Mouse (Mus musculus) liver, embryonic 15.5 days (tissue): ENCODE results near the gene Ttll9. TPM values are rescaled to one million over a fixed set of nuclear protein-coding genes. Genes with fewer than 3 reads are reported as not detected.

ENCODE experiments used
- ATAC-seq: fragments of 200-750 bp; cut with Nextera tagmentation; 2 replicates; pipeline ENCODE4 v1.8.0; 2017; ENCODE audit warnings: moderate number of reproducible peaks, mild to moderate bottlenecking, moderate library complexity; ENCODE audit not compliant: insufficient read depth
- H3K27ac ChIP-seq: fragments of 300-500 bp; sonication (generic); replicated peaks from 2 replicates; pipeline ENCODE4 v1.5.1; 2015; ENCODE audit warnings: mild to moderate bottlenecking, inconsistent platforms
- H3K27me3 ChIP-seq: fragments of 300-500 bp; sonication (generic); 2 replicates; pipeline ENCODE4 v1.6.1; 2015; ENCODE audit warnings: mild to moderate bottlenecking, inconsistent platforms
- H3K36me3 ChIP-seq: fragments of 300-500 bp; sonication (generic); replicated peaks from 2 replicates; pipeline ENCODE4 v1.6.1; 2015; ENCODE audit warnings: moderate library complexity, mild to moderate bottlenecking, inconsistent platforms
- H3K4me1 ChIP-seq: fragments of 300-500 bp; sonication (generic); replicated peaks from 2 replicates; pipeline ENCODE4 v1.6.1; 2015; ENCODE audit warnings: inconsistent platforms
- H3K4me2 ChIP-seq: fragments of 300-500 bp; sonication (generic); 2 replicates; pipeline ENCODE4 v1.6.1; 2015; ENCODE audit warnings: moderate library complexity, mild to moderate bottlenecking, inconsistent platforms
- H3K4me3 ChIP-seq: fragments of 300-500 bp; sonication (generic); replicated peaks from 2 replicates; pipeline ENCODE4 v1.5.1; 2015; ENCODE audit warnings: mild to moderate bottlenecking, inconsistent platforms
- H3K9ac ChIP-seq: fragments of 300-500 bp; sonication (generic); 2 replicates; pipeline ENCODE4 v1.6.1; 2015; ENCODE audit warnings: moderate library complexity, mild to moderate bottlenecking, inconsistent platforms
- H3K9me3 ChIP-seq: fragments of 300-500 bp; sonication (generic); replicated peaks from 2 replicates; pipeline ENCODE4 v1.6.1; 2016; ENCODE audit warnings: inconsistent platforms
- WGBS: fragments of 180-500 bp; shearing (Covaris S2); methylation state at CpG from one replicate; pipeline ENCODE4 v1.1.7; 2015; ENCODE audit warnings: mixed read lengths; ENCODE audit not compliant: insufficient replicate concordance; 5-methylcytosine and 5-hydroxymethylcytosine counted together
- polyA plus RNA-seq: library from polyadenylated mRNA; unstranded; fragments of >200 nt; fragmentation: Nextera tagmentation; extraction: Ambion mirVana; gene quantifications from 2 replicates; pipeline ENCODE4 v1.2.1, GENCODE M21; 2015

The Ttll9 gene
- polyA plus RNA-seq, 1 experiment from 2014 or later: 0.12 TPM

GRCm38 (mm10) chr2:153055270-153055920 is 93.1 kb downstream of the Ttll9 start:
- H3K36me3 ChIP-seq: no peaks in the 10 kb centered on the region
- 45% methylated on average over 6 of the region's 6 CpGs for WGBS
- no peak overlapping the region for H3K4me2 ChIP-seq
- no peak overlapping the region for H3K9ac ChIP-seq
- H3K27ac ChIP-seq: no peak overlapping the region
- ATAC-seq: no peak
- H3K27me3 ChIP-seq: peaks cover 28% of the 10 kb centered on the region
- H3K9me3 ChIP-seq: no peaks in the 10 kb centered on the region
- no peak overlapping the region for H3K4me3 ChIP-seq
- no peaks in the 10 kb centered on the region for H3K4me1 ChIP-seq

Other genes with a start within 250 kb of the Ttll9 start
- gene Id1, start 226.2 kb upstream of the Ttll9 start, polyA plus RNA-seq: 20.5 and 20.9 TPM in 2 replicates
- gene Cox4i2, start 208.3 kb upstream of the Ttll9 start, polyA plus RNA-seq: 1.0 and 1.1 TPM in 2 replicates
- 209 and 237 TPM in 2 replicates for gene Bcl2l1, start 130.8 kb upstream of the Ttll9 start, polyA plus RNA-seq
- 52.8 and 59.4 TPM in 2 replicates for gene Tpx2, start 114.5 kb upstream of the Ttll9 start, polyA plus RNA-seq
- gene Mylk2, start 51.1 kb upstream of the Ttll9 start, polyA plus RNA-seq: 0.16 and 0.28 TPM in 2 replicates
- 0.47 and 0.52 TPM in 2 replicates for gene Foxs1, start 29.3 kb upstream of the Ttll9 start, polyA plus RNA-seq
- not detected in 2 replicates for gene Dusp15, start 10.8 kb upstream of the Ttll9 start, polyA plus RNA-seq
- gene Pdrg1, start 52.9 kb downstream of the Ttll9 start, polyA plus RNA-seq: 36.9 and 39.5 TPM in 2 replicates
- not detected in 2 replicates for gene Xkr7, start 69.4 kb downstream of the Ttll9 start, polyA plus RNA-seq
- 0.59 and 0.92 TPM in 2 replicates for gene Ccm2l, start 103.5 kb downstream of the Ttll9 start, polyA plus RNA-seq
- 11.4 and 12.7 TPM in 2 replicates for gene Hck, start 146.0 kb downstream of the Ttll9 start, polyA plus RNA-seq
- 29.6 and 29.7 TPM in 2 replicates for gene Tm9sf4, start 198.8 kb downstream of the Ttll9 start, polyA plus RNA-seq